Mouse (Mus musculus) liver, embryonic 14.5 days (tissue): ENCODE measurements at regions not wholly inside any gene's neighbourhood (a gene's known extent, or its start where the extent isn't known, plus 50 kb on each side); places are given as distances from the start of the nearest gene placed in this dataset.

Experiments
- CTCF ChIP-seq: IDR thresholded peaks from 2 replicates; pipeline ENCODE4 v1.5.1; 2016; ENCODE audit warnings: antibody characterized with exemption, low read depth, control low read depth
- EP300 ChIP-seq: IDR thresholded peaks from 2 replicates; pipeline ENCODE4 v1.6.1; 2016; ENCODE audit warnings: antibody characterized with exemption, low read depth

- TF ChIP-seq CTCF = no peak
- TF ChIP-seq EP300 = no peak
Measured at GRCm38 (mm10) chr1:90495174-90495573, 107.6 kb upstream of the Cops8 start.
